Mouse (Mus musculus) C2C12 (cell line): Measurements from ENCODE around the gene Arhgef17.

Experiments
- CEBPB ChIP-seq: IDR thresholded peaks from one replicate; pipeline ENCODE4 v1.6.1; 2011; ENCODE audit warnings: low read depth, mild to moderate bottlenecking, control low read depth, moderate library complexity
- CTCF ChIP-seq: IDR thresholded peaks from one replicate; pipeline ENCODE4 v1.5.1; 2011; ENCODE audit not compliant: control insufficient read depth, insufficient read depth, insufficient read length
- USF1 ChIP-seq: IDR thresholded peaks from one replicate; pipeline ENCODE4 v1.6.1; 2011; ENCODE audit warnings: low read depth, mild to moderate bottlenecking, control low read depth, moderate library complexity

DNA sequence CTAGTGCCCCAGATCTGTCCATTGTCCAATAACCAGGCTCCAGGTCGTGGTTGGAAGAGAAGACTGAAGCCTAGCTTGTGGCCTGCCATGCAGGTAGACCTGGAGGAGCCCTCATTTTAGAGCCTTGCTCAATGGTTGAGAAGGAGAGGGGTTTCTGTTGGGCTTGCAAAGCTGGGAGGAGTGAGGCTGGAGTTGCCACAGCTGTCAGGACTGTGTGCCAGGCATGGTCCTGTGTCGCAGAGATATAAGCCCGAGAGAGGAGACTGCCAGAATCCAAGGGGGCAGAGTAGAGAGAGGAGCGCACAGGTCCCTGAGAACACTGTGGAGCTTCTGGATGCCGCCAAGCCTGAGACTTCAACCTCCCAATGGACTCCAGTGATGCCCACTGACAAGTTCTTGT is 12.8 kb upstream of the Arhgef17 start:
- TF ChIP-seq CEBPB (no peak), CTCF (no peak), USF1 (no peak)
